Mouse (Mus musculus): ENCODE results near the gene Eln. TPM values are rescaled to one million over a fixed set of nuclear protein-coding genes. Genes with fewer than 3 reads are reported as not detected.

Gene Eln
- total and polyA plus RNA-seq, 3 experiments: 0.22 TPM; not detected in 2

DNA sequence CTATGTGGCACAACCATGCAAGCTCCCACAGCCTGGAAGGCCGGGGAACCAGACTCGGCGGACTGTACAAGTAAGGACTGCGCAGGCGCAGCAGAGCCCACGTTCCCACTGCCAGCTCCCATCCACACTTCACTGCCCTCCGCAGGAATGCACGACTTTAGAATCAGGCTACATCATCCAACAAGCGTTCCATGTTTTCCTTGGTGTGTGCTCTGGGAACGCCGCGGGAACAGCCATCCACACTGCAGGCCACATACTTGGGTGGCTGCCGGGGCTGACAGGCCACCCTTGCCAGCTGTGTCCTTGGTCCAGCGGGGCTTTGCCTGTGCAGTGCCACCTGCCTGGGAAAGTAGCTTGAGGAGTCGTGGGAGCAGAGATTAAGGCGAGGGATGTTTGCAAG lies 18.3 kb upstream of the Eln start:
- DNase-seq (ENCODE audit: low spot score) (no peak), ATAC-seq (ENCODE audit: extremely low read depth, insufficient number of reproducible peaks, low FRiP score, poor library complexity, severe bottlenecking) (no peak)
- H3K4me3 ChIP-seq (ENCODE audit: low read depth, low read length): no peak overlapping the region
- H3K4me1 ChIP-seq (ENCODE audit: insufficient read depth, low read depth, low read length): no peaks in the 10 kb centered on the region
- no peak for TF ChIP-seq GATA2 (IDR thresholded peaks at IDR 0.05; ENCODE audit: borderline replicate concordance, low read depth, low read length)
- H3K36me3 ChIP-seq (replicated peaks): no peaks in the 10 kb centered on the region
- H3K9me3 ChIP-seq (replicated peaks): no peaks in the 10 kb centered on the region
- H3K27me3 ChIP-seq (ENCODE audit: insufficient read depth, low read length): no peaks in the 10 kb centered on the region; the same call in 1 of the 2 replicates

DNA sequence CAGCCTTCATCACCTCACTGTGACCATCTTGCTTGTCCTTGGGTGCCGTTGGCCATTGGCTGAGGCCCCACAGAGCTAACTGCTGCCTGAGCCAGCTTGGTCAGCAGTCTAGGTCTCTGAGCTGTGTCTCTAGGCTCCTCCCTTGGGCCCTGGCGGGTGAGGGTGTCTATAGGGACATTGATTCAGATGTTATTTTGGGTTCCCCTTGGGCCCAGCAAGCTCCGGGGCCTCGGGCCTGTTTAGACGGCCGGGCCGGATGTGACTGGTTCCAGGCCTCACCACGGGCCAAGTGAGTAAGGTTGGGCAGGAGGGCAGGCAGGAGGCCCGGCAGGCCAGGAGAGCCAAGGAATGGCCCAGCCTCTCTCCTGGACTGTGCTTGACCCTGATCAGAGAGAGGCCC lies 16.2 kb upstream of the Eln start:
- no peak for DNase-seq (ENCODE audit: low spot score)
- no peaks in the 10 kb centered on the region for H3K9me3 ChIP-seq (replicated peaks)
- no peak overlapping the region for H3K4me3 ChIP-seq (ENCODE audit: low read depth, low read length)
- H3K27me3 ChIP-seq (ENCODE audit: insufficient read depth, low read length): no peaks in the 10 kb centered on the region; the same call in 1 of the 2 replicates
- TF ChIP-seq POLR2AphosphoS5 (IDR thresholded peaks at IDR 0.05; ENCODE audit: insufficient replicate concordance, low read depth, low read length) (no peak), GATA2 (IDR thresholded peaks at IDR 0.05; ENCODE audit: borderline replicate concordance, low read depth, low read length) (no peak), CTCF (IDR thresholded peaks at IDR 0.05; ENCODE audit: low read depth, low read length) (no peak), GATA1 (IDR thresholded peaks at IDR 0.05; ENCODE audit: borderline replicate concordance, low read length) (no peak), TAL1 (conservative IDR thresholded peaks at IDR 0.05; ENCODE audit: low read depth, low read length) (no peak)
- no peaks in the 10 kb centered on the region for H3K4me1 ChIP-seq (ENCODE audit: insufficient read depth, low read depth, low read length)
- H3K36me3 ChIP-seq (replicated peaks): no peaks in the 10 kb centered on the region
- ATAC-seq (ENCODE audit: extremely low read depth, insufficient number of reproducible peaks, low FRiP score, poor library complexity, severe bottlenecking): no peak

DNA sequence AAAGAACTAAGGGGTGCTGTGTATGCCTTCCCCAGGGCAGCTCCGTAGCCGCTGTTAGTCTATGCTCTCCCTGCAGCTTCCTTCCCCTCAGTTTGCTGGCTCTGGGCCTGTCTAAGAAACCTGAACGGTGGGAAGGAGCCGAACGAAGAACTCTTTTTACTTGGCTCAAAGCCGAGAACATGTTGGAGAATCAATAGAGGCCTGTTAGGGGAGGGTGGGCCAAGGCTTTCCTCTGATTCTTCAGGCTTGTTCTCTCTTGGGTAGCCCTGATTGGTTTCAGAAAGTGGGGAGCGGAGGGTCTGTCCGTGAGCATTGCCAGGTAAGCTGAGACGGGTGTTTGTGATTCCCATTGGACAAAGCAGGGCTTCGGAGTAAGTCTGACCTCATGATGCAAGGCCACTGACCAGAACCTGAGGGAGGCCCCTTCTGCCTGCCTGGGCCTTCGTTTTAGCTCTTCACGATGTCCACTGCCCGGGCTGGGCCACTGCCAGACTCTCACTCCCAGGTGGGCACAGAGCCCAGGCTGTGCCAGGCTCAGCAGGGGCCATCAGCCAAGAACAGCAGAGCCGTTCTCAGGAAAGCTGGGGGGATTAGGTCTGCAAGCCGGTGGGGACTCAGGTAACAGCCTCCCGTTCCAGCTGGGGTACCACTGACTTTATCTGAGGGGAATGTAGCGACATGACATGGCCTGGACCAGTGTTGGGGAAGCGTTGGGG lies 14.4 kb upstream of the Eln start:
- TF ChIP-seq GATA2 (IDR thresholded peaks at IDR 0.05; ENCODE audit: borderline replicate concordance, low read depth, low read length): no peak
- TF ChIP-seq POLR2AphosphoS5 (IDR thresholded peaks at IDR 0.05; ENCODE audit: insufficient replicate concordance, low read depth, low read length): no peak
- no peak for TF ChIP-seq CTCF (IDR thresholded peaks at IDR 0.05; ENCODE audit: low read depth, low read length)
- no peak for TF ChIP-seq GATA1 (IDR thresholded peaks at IDR 0.05; ENCODE audit: borderline replicate concordance, low read length)
- no peak for TF ChIP-seq TAL1 (conservative IDR thresholded peaks at IDR 0.05; ENCODE audit: low read depth, low read length)
- ATAC-seq (ENCODE audit: extremely low read depth, insufficient number of reproducible peaks, low FRiP score, poor library complexity, severe bottlenecking) (no peak), DNase-seq (ENCODE audit: low spot score) (no peak)
- Histone ChIP-seq H3K27me3 (ENCODE audit: insufficient read depth, low read length) (no peaks in the 10 kb centered on the region; the same call in 1 of the 2 replicates), H3K9me3 (replicated peaks) (no peaks in the 10 kb centered on the region), H3K36me3 (replicated peaks) (no peaks in the 10 kb centered on the region), H3K4me3 (ENCODE audit: low read depth, low read length) (no peak overlapping the region), H3K4me1 (ENCODE audit: insufficient read depth, low read depth, low read length) (no peaks in the 10 kb centered on the region)

DNA sequence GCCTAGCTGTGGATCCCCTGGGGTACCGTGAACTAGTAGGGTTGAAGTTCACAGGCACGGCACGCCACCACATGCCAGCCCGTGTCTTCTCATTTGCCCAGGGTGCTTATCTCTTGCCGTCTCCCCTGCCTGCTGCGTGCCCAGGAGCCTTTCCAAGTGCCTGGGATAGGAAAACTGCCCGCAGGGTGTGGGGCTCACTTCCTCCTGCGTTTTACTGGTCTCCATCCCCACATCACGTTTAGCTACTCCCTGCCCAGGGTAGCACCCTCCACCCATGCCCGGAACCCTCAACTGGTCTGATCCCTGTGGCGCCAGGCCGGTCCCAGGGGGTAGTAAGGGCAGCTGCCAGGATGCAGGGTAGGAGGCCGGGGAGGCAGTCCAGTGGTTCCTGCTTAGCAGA lies 8.9 kb upstream of the Eln start:
- H3K4me3 ChIP-seq (ENCODE audit: low read depth, low read length): no peak overlapping the region
- no peak for TF ChIP-seq GATA2 (IDR thresholded peaks at IDR 0.05; ENCODE audit: borderline replicate concordance, low read depth, low read length)
- TF ChIP-seq TAL1 (conservative IDR thresholded peaks at IDR 0.05; ENCODE audit: low read depth, low read length): no peak
- TF ChIP-seq CTCF (IDR thresholded peaks at IDR 0.05; ENCODE audit: low read depth, low read length): no peak
- no peak for TF ChIP-seq GATA1 (IDR thresholded peaks at IDR 0.05; ENCODE audit: borderline replicate concordance, low read length)
- no peak for TF ChIP-seq POLR2AphosphoS5 (IDR thresholded peaks at IDR 0.05; ENCODE audit: insufficient replicate concordance, low read depth, low read length)
- H3K36me3 ChIP-seq (replicated peaks): no peaks in the 10 kb centered on the region
- ATAC-seq (ENCODE audit: extremely low read depth, insufficient number of reproducible peaks, low FRiP score, poor library complexity, severe bottlenecking) (no peak), DNase-seq (ENCODE audit: low spot score) (no peak)
- no peaks in the 10 kb centered on the region for H3K9me3 ChIP-seq (replicated peaks)
- H3K27me3 ChIP-seq (ENCODE audit: insufficient read depth, low read length): no peaks in the 10 kb centered on the region
- H3K4me1 ChIP-seq (ENCODE audit: insufficient read depth, low read depth, low read length): no peaks in the 10 kb centered on the region

DNA sequence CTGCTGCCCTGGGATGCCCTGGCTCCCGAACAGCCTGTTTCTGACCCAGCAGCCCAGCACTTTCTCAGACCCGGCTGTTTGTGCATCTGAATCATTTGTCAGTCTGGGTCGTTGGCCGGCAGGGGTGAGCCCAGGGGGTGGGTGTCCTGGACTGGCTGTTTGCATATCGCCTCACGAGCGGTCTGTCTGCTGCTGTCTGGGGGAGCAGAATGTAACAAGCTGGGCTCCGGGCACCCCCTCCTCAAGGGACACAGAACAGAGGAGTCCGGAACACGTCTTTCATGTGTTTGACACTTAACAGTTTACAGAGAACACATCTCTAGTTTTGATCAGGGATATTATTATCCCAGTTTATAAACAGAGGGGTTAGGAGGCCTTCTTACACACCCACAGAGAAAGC lies 7.0 kb upstream of the Eln start:
- TF ChIP-seq POLR2AphosphoS5 (IDR thresholded peaks at IDR 0.05; ENCODE audit: insufficient replicate concordance, low read depth, low read length) (no peak), CTCF (IDR thresholded peaks at IDR 0.05; ENCODE audit: low read depth, low read length) (no peak), GATA1 (IDR thresholded peaks at IDR 0.05; ENCODE audit: borderline replicate concordance, low read length) (no peak), TAL1 (conservative IDR thresholded peaks at IDR 0.05; ENCODE audit: low read depth, low read length) (no peak), GATA2 (IDR thresholded peaks at IDR 0.05; ENCODE audit: borderline replicate concordance, low read depth, low read length) (no peak)

DNA sequence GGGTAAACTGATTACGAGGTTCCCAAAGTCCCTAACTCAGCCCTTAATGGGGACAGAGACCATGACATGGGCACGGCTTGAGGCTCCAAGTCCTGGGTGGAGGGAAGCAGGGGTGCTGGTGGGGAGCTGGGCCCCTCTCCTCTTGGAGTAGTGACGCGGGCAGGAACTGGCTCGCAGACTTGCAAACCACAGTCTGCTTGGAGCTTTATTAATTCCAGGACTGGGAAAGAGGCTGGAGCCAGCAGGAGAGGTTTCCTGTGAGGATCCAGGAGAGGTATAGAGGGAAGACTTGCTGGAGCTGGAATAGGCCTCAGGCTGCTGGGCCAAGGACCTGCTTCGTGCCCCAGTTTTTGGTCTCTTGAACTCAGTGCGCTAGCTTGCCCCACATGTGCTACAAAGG lies 3.3 kb upstream of the Eln start:
- Histone ChIP-seq H3K4me3 (ENCODE audit: low read depth, low read length) (no peak overlapping the region), H3K27me3 (ENCODE audit: insufficient read depth, low read length) (peaks cover 10% of the 10 kb centered on the region; the same call in 1 of the 2 replicates), H3K4me1 (ENCODE audit: insufficient read depth, low read depth, low read length) (no peaks in the 10 kb centered on the region), H3K9me3 (replicated peaks) (no peaks in the 10 kb centered on the region), H3K36me3 (replicated peaks) (no peaks in the 10 kb centered on the region)
- DNase-seq (ENCODE audit: low spot score) (no peak), ATAC-seq (ENCODE audit: extremely low read depth, insufficient number of reproducible peaks, low FRiP score, poor library complexity, severe bottlenecking) (no peak)
- TF ChIP-seq GATA1 (IDR thresholded peaks at IDR 0.05; ENCODE audit: borderline replicate concordance, low read length): no peak
- no peak for TF ChIP-seq TAL1 (conservative IDR thresholded peaks at IDR 0.05; ENCODE audit: low read depth, low read length)
- no peak for TF ChIP-seq GATA2 (IDR thresholded peaks at IDR 0.05; ENCODE audit: borderline replicate concordance, low read depth, low read length)
- TF ChIP-seq CTCF (IDR thresholded peaks at IDR 0.05; ENCODE audit: low read depth, low read length): no peak

More for the DNA sequence above, 7.0 kb upstream of the Eln start:
- ATAC-seq (ENCODE audit: extremely low read depth, insufficient number of reproducible peaks, low FRiP score, poor library complexity, severe bottlenecking): no peak
- Histone ChIP-seq H3K9me3 (replicated peaks) (no peaks in the 10 kb centered on the region), H3K4me3 (ENCODE audit: low read depth, low read length) (no peak overlapping the region), H3K4me1 (ENCODE audit: insufficient read depth, low read depth, low read length) (no peaks in the 10 kb centered on the region), H3K36me3 (replicated peaks) (no peaks in the 10 kb centered on the region), H3K27me3 (ENCODE audit: insufficient read depth, low read length) (peaks cover 3% of the 10 kb centered on the region; the same call in 1 of the 2 replicates)
- DNase-seq (ENCODE audit: low spot score): no peak
